Mouse (Mus musculus): ENCODE results near the gene Znrf3. TPM values are rescaled to one million over a fixed set of nuclear protein-coding genes. Genes with fewer than 3 reads are reported as not detected.
A peak's percentile ranks its signal among the peaks of the same experiment; 100 is the strongest.

Znrf3 gene
- polyA plus RNA-seq, 1 experiment, result 3.0 TPM

DNA sequence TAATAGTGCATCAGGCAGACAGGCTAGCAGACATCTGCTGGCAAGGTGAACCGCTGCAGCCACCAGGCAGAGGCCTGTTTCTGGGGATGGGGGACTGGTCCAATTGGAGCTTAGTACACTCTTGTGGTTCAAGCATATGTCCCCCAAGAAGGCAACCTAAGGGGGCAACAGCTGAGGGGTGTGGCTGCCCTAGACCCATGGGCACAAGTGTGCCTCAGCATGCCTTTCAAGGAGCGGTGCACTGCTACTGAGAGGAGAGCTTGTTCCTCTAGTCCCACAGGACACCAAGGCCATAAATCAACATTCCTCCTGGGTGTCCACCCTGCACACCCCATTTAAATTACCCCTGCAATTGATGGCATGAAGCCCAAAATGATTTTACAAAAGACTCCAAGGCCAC is 166.2 kb downstream of the Znrf3 start:
- 83% methylated on average over 2 of the region's 2 CpGs for WGBS
- DNase-seq (ENCODE audit: low read depth, low spot score), result no peak

DNA sequence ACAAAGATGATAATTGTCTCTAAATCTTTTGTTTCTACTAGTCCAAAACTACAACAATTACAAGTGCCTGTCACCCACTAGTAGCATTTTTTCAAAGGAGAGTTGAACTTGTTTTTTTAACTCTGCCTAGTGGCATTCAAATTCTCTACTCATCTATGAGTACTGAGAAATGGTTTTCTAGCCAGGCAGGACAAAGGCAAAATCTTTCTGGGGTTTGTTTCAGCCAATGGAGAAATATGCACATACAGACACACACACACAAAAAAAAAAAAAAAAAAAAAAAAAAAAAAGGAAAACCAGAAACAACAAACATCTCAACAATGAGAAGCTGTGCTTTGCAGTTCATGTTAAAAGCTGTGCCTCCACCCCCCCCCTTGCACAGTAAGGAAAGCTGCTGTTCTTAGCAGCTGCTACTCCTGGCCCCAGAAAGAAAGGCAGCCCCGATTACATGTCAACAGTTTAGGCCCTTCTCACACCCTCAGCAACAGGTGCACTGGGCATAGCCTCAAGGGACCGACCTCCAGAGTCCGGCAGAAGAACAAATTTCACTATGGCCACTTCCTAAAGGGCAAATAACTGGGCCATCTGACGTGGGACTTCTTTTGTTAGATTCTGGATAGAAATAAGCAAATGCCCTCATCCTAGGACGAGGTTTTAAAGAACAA is 167.2 kb downstream of the Znrf3 start:
- DNase-seq (ENCODE audit: low read depth, low spot score), result no peak

GRCm38 (mm10) chr11:5275216-5275615 is 169.4 kb downstream of the Znrf3 start:
- no peak for DNase-seq (ENCODE audit: low read depth, low spot score)
- WGBS, result 77% methylated on average over 4 of the region's 4 CpGs

More for the DNA sequence above, 167.2 kb downstream of the Znrf3 start:
- WGBS, result 78% methylated on average over 5 of the region's 5 CpGs

GRCm38 (mm10) chr11:5272536-5273234 is 172.0 kb downstream of the Znrf3 start:
- WGBS, result 64% methylated on average over 9 of the region's 9 CpGs
- no peak for DNase-seq (ENCODE audit: low read depth, low spot score)

- DNase-seq (ENCODE audit: low read depth, low spot score), result no peak
- WGBS, result 39% methylated on average over 4 of the region's 4 CpGs
Measured at GRCm38 (mm10) chr11:5272066-5272360, 172.6 kb downstream of the Znrf3 start.

GRCm38 (mm10) chr11:5271274-5272065 is 173.2 kb downstream of the Znrf3 start:
- WGBS, result 41% methylated on average over 9 of the region's 9 CpGs
- DNase-seq (ENCODE audit: low read depth, low spot score), result no peak

DNA sequence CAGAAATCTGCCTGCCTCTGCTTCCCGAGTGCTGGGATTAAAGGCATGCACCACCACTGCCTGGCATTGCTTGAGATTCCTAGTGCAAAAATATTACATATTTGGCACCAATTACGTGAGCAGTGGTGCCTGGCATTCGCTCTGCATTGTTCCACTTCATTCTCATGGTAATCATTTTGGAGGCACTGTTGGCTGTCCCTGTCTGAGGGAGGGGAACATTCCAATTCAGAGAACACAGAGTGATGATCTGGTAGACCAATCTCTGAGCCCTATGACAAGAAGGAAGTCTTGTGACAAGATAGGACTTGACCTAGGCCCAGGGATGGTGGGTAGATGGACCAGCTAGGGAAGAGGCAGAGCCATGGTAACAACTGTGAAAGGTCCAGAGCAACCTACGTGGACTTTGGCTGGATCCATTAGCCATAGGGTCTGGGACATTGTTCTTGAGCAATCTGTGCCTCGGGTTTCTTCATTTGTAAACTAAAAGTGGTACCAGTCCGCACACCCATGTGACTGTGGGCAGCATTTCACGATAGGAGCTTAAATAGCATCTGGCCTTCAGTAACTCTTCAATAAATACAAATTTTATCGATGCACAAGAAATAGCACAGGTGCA is 174.7 kb downstream of the Znrf3 start:
- no peak for DNase-seq (ENCODE audit: low read depth, low spot score)
- 88% methylated on average over 8 of the region's 8 CpGs for WGBS

DNA sequence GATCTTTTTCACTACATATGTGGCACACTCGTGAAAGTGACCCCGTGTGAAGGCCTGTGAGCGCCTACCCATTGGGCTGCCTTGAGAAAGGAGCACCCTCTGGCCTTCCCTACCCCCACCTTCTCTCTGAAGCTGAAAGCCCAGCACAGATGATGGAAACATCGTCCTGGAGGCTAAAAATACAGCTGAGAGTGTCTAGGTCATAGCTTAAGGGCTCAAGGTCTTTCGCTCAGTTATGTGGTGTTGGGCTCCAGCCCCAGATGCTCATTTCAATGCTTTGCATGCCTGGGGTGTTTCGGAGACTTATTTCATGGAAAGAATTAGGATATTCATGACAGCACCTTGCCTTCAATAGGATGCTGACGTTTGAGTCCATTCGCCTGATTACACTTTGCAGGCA is 178.9 kb downstream of the Znrf3 start:
- DNase-seq (ENCODE audit: low read depth, low spot score), result no peak
- WGBS, result 83% methylated on average over 8 of the region's 8 CpGs

DNA sequence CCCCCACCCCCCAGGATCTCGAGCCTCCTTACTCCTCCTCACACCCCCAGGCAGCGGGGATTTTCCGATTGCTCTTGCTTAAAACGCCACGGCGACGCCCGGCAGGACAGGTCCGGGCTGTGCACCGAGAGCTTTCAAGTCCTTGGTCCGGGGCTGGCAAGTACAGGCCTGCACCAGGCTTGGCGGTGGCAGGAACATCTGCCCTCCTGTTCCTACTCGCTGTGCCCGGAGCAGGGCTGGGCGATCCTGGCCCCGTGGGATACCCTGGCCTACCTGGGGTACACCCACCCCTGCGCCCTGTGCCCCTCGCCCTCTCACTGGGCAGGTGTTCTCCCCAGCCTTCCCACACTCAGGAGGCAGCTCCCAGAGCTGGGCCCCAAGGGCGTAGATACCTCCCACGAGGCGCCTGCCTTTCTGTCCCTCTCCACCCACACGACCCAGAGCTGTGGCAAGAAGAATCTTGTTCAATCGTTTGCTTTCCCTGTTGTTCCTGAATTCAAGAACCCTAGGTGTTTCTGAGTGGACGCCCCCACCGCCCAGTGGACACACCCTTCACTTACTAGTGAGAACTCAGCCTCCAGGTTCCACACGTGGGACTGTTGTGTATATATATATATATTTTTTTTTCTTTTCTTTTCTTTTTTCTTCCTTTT is 181.4 kb downstream of the Znrf3 start:
- DNase-seq (ENCODE audit: low read depth, low spot score), result no peak
- WGBS, result 70% methylated on average over 26 of the region's 26 CpGs

DNA sequence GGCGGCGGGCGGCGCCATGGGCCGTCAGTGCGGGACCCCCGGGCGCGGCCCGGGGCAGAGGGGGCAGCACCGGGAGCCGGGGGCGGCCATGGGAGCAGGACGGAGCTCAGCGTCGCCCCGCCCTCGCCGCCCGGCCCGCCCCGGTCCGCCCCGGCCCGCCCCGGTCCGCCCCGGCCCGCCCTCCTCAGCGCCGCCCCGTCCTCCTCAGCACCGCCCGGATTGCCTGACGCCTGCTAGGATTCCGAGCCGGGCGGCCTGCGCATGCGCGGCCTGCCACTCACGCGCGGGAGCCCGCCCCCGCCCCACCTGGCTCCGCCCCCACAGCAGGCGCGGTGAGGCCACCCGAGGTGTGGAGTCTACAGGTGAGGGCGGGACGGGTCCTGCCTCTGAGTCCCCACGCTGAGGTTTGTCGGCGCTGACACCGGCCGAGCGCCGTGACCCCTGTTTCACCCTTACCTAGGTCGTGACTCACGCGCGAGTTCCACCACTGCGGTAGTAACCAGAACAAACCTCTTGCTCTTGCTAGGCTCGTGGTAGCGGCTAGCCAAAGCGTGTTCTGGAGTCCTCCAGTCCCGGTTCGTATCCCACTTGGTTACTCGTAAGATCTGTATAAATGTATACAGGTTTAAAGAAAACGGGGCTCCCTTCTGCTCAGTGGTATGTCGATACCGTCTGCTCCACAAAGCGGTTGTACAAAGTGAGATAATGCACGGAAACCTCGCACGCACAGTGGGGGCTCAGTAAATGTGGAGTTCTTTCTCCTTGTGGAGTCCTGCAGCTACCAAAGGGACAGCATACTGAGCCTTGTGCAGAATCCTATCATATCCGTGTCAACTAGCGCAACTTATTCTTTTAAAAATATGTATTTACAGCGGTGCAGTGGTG is 182.9 kb downstream of the Znrf3 start, which contains the start of gene Kremen1:
Gene Kremen1 (minus strand): TSS at position 51 of the 885 bp plus-strand sequence.
- DNase-seq (ENCODE audit: low read depth, low spot score), result peak; percentile 76
- 3% methylated on average over 78 of the region's 80 CpGs for WGBS

- no peak for DNase-seq (ENCODE audit: low read depth, low spot score)
- 1% methylated on average over 42 of the region's 42 CpGs for WGBS
Measured at GRCm38 (mm10) chr11:5260942-5261459, 183.6 kb downstream of the Znrf3 start.

DNA sequence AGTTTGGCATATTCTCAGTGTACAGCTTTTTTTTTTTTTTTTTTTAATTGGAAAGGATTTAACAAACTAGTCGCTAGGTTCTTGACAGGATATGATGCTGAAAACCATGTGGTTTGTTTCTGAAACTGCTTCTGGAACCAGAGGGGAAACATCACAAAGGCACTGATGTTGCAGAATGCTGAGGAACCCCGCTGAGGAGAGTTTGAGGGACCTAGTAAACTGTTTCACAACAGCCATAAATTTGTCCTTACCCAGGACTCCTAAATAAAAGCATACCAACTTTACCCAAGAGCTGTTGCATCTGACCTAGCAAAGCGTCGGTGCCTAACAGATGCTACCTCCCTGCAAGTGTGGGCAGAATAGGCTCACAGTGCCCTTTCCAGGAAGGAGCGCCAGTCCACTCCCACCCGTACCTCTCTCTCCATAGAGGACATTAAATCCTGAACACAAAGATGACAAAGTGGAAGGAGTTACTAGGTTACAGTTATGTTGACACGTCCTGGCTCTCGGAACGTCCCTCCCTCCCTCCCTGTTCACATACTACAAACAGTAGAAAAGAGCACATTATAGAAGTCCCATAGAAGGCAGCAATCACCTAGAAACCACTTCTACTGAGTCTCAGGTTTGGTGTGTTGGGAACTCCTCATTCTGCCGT is 184.6 kb downstream of the Znrf3 start:
- DNase-seq (ENCODE audit: low read depth, low spot score), result no peak
- WGBS, result 28% methylated on average over 10 of the region's 10 CpGs

GRCm38 (mm10) chr11:5258036-5258435 is 186.6 kb downstream of the Znrf3 start:
- no peak for DNase-seq (ENCODE audit: low read depth, low spot score)
- 95% methylated on average over 6 of the region's 6 CpGs for WGBS

- DNase-seq (ENCODE audit: low read depth, low spot score), result no peak
- WGBS, result 75% methylated on average over 13 of the region's 13 CpGs
Measured at GRCm38 (mm10) chr11:5257151-5257862, 187.3 kb downstream of the Znrf3 start.

DNA sequence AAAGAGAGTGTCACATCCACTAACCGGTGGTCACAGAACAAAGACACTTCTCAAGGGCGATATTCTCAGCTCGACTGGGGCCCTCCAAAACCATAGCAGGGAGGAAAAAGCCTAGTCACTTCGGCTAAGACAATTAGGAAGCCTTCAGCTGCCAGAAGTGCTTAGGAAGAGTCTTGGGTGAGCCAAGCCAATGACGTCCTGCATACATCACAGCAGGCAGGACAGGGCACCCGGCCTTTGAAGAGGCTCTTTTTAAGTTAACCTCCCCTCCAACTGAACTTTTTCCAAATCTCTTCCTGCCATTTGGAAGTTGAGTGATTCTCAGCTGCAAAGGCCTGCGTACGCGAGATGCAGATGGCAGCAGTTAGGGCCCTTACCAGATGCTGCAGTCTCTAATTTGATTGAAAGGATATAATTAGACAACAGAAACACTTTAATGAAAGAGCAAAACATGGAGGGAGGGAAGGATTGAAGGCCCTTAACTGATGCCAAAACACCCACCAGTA is 189.1 kb downstream of the Znrf3 start:
- WGBS, result 81% methylated on average over 9 of the region's 9 CpGs
- DNase-seq (ENCODE audit: low read depth, low spot score), result no peak

DNA sequence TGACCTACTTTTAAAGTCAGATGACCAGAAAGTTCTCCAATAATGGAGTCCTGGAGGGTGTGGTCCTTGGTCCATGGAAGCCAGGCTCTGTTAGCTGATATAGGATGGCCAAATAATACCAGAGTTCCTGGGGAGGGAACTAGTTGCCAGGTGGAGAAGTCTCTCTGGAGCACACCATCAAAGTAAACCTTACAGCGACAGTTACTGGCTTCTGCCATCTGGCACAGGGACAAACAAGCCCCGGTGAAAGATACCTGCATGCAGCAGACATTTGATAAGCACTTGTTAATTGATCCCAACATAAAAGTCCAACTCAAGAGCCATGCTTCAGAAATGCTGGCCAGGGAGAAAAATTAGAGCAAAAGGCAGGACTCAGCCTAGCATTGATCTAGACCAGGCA is 190.6 kb downstream of the Znrf3 start:
- DNase-seq (ENCODE audit: low read depth, low spot score), result no peak
- 46% methylated on average over 2 of the region's 2 CpGs for WGBS

DNA sequence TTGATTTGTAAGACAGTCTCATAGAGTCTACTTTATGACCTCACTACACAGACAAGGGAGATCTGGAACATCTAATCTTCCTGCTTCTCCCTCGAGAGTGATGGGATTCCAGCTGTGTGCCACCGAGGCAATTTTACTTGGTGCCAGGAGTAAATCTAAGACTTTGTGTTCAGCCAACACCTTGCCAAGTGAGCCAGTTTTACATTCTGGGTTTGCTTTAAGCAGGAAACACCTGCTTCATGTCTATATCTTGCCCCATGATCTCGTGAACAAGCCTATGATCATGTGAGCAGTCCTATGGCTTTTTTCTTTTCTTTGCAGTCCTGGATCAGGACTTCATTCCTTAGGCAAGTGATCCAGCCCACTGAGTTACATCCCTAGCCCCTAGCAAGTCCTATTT is 191.1 kb downstream of the Znrf3 start:
- no peak for DNase-seq (ENCODE audit: low read depth, low spot score)
- WGBS, result 28% methylated on average over 3 of the region's 3 CpGs

Measured in large intestine, adult 2 months (tissue).